Mouse (Mus musculus): Measurements from ENCODE around the gene Glipr2.

The Glipr2 gene

DNA sequence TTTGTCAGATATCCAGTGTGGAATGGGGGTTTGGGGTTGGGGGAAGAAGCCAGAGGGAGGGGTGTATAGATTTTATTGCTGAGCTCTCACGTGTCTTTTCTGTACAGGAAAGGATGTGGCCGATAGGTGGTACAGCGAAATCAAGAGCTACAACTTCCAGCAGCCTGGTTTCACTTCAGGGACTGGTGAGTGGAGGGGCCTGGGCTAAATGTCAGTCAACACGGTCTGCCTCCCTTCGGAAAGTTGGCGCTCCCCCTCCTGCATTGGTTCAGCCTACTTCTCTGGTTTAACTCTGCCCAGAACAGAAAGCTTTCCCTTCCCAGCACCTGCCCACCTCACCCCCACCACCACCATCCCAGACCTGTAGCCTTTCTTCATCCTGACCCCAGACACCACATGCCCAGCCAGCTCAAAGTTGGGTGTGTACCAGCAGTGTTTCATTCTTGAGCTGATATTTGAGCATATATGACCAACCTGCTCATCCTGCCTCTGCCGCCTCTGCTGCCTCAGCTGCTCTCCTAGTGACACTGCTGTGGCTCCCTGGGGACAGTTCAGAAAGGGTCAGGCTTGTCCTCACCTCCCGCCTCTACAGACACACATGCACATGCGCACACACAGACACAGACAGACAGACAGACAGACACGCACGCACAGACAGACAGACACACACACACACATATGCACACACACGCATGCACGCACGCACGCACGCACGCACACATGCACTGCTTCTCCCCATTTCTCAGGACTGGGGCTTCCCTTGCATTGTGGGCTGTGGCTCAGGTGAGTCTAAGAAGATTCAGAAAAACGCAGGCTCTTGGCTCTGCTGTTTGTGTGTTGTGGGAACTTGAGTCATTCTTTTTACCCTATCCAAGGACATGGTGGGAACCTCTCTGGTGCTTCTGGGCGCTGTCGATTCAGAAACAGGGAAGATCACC lies 13.5 kb downstream of the Glipr2 start:
- intact Hi-C loops (cut with DNase I), result no loop called here

GRCm38 (mm10) chr4:43971541-43972136 lies 14.4 kb downstream of the Glipr2 start:
- intact Hi-C loops (cut with DNase I), result no loop called here

GRCm38 (mm10) chr4:43972137-43972591 lies 15.0 kb downstream of the Glipr2 start:
- intact Hi-C loops (cut with DNase I), result no loop called here

DNA sequence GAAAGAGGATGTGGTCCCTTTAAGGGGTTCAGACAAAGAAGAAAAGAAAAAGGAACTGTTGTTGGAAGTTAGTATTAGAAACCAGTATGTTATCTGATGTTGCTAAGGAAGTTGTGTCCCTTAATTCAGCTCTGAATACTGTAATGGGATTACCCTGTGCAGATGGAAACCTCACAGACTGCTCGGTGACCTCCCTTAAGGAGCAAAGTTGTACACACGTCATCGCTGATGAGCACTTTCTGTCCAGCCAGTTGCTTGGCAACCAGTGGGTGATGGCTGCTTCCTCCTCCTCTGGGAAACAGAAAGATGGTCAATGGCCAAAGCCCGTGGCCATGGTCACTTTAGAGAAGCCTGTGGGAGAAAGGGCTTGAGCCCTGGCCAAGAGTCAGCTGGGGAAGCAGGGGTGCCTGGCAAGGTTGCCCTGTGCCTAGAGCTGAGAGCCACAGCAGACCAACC lies 16.4 kb downstream of the Glipr2 start:
- intact Hi-C loops (cut with DNase I), result no loop called here

DNA sequence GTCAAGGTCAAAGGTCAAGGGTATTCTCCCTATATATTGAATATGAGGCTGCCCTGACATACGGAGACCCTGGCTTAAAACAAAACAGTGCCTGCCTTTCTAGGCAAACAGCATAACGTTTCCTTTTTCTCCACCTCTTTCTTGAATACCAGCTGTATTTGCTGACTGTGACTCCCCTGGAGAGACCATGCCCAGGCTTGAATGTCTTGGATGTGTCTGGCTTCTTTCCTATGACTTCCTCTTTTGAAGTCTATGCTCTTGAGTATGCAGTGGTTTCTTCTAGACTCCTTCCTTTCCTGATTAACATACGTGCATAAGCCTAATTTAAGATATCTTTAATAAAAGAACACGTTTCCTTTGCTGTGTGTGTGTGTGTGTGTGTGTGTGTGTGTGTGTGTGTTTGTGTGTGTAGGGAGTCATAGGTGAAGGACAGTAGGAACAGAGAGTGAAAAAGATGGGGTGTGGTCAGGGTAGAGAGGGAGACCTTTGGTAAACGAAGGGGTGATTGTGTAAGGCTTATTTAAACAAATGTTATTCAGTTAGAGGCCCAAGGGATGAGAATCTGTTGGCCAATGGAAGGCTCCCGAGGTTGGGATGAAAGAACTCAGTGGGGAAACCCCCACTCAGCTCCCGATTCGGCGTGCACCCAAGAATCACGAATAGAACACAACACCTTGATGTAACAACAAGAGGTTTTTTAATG lies 17.9 kb downstream of the Glipr2 start:
- intact Hi-C loops (cut with DNase I), result no loop called here

DNA sequence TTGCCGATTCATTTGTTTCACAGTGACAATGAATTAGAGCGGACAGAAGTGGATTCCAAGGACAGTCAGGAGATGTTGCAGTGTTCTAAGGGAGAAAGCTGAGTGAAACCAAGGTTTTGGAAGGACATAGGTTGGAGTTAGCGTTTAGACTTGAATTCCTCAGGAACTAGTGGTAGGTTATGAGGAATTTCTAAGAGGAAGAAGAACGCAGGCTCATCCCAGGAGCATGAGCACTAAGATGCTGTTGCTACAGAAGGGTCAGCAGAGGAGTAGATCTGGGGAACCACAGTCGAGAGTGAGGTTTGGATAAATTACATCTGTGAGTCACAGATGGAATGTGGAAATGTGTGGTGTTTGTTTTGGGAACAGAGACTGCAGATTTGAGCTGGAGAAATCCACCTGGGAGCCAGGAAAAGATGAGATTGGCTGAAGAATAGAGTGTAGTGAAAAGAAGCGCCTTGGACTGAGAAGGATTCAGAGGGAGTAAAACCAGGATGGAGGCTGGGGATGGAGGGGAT lies 19.1 kb downstream of the Glipr2 start:
- intact Hi-C loops (cut with DNase I), result no loop called here

DNA sequence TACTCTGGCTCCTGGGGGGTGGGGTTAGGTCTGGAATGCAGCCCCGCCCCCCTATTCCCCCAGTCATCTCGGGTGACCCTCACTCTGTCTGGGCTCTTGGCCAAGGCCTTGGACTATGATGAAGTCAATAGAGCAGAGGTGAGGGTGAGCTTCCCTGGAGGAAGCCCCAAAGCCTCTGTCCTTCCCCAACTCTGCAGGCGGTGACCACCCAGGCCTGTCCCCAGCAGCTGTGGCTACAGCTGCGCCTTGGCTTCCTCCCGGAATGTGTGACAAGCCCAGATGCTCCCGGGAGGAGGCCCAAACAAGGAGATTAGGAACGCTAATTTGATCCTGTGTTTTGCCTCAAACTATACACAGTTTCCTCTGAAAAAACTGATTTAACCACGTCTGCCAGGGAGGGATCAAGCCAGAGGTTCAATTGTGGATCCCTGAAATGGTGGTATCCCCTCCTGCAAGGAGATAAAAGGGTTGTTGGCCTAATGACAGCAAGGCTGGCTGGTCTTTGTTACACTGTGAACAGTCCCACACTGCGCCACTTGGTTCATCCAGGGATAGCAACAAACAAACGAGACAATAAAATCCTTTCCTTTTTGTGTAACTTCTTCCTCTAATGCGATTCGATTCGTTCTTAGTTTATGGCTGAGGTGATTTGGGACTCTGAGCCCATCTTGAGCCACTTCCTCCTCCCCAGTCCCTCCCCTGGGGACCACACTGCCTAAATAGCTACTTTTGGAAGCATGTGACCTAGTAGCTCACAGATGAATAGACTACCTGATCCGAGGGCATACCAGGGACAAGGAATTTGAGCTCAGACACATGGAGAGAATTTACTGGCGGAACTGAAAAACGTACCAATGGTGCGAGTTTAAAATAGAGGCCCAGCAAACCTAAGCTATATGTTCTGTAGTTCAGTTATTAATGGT lies 21.6 kb downstream of the Glipr2 start:
- intact Hi-C loops (cut with DNase I), result no loop called here

DNA sequence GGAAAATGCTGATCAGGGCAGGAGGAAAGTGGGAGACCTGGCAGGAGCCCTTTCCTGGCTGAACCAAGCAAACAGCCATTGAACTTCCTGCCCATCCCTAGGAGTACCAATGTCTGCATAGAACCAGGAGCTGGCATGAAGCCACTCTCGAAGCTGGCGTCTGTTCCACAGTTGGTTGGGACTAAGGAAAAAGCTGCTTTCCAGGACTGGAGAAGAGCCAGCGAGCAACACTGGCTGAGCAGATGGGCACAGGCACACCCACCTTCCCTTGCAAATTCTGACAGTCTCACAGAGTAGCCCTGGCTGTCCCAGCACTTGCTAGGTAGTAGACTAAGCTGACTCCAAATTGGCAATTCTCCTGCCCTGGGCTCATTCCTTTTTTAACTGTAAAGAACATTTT lies 22.5 kb downstream of the Glipr2 start:
- intact Hi-C loops (cut with DNase I), result loop anchor here (5.0 kb wide), 1 partner anchor 72 kb away; no protein-coding TSS in a partner anchor

DNA sequence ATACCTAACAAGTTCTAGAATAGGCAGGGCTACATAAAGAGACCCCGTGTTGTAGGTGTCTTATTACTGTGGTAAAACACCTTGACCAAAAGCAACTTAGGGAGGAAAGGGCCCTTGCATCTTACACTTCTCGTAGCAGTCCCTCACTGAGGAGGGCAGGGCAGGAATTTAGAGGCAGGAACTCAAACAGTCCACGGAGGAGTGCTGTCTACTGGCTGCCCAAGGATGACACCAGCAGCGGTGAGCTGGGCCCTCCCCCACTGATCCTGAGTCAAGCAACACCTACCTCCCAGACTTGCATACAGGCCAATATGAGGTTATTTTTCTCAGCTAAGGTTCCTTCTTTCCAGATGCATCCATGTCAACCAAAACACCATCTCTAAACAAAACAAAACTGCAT lies 23.0 kb downstream of the Glipr2 start:
- intact Hi-C loops (cut with DNase I), result loop anchor here (5.0 kb wide), 1 partner anchor 73 kb away; no protein-coding TSS in a partner anchor

DNA sequence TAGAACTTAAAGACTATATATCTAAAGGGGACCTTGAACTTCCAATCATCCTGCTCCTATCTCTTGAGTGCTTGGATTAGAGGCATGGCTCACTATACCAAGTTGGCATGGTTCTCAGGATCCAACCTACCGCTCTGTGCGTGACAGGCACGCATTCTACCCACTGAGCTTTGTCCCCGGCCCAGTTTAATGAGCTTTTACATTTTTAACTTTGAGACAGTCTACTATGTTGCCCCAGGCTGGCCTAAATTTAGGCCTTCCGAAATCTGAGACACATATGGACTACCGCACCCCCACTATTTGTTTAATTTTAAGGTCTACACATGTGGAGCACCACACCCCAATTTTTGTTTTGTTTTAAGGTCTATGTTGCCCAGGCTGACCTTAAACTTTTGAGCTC lies 23.6 kb downstream of the Glipr2 start:
- intact Hi-C loops (cut with DNase I), result loop anchor here (5.0 kb wide), 1 partner anchor 74 kb away; no protein-coding TSS in a partner anchor

DNA sequence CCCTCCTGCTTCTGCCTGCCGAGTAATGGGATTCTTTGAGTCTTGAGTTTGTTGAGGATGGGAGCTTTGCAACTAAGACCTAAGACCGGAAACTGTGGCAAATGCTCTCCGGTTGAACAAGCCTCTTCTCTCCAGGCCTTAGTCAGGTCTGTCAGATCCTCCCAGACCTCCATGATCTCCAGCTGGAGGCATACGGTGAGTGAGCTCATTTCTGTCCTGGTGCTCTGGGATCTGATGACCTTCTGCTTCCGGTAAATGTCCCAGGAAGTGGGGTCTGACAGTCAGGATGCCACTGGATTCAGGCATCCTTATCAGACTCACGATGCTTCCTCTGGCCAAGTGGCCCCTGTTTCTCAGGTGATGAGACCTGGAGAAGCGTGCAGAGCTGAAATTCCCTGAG lies 24.1 kb downstream of the Glipr2 start:
- intact Hi-C loops (cut with DNase I), result loop anchor here (5.0 kb wide), 1 partner anchor 74 kb away; no protein-coding TSS in a partner anchor

- intact Hi-C loops (cut with DNase I), result loop anchor here (1.0 to 5.0 kb wide), 2 partner anchors 57 to 75 kb away; no protein-coding TSS in a partner anchor
Measured at GRCm38 (mm10) chr4:43982053-43982732, 25.0 kb downstream of the Glipr2 start.

GRCm38 (mm10) chr4:43983181-43983580 lies 26.0 kb downstream of the Glipr2 start, which contains the start of gene Ccin:
Gene Ccin, plus strand, starts transcription at chr4:43983483.
- intact Hi-C loops (cut with DNase I), result loop anchor here (5.0 kb wide), 1 partner anchor 76 kb away; no protein-coding TSS in a partner anchor

GRCm38 (mm10) chr4:43983756-43984155 lies 26.6 kb downstream of the Glipr2 start:
- intact Hi-C loops (cut with DNase I), result loop anchor here (5.0 kb wide), 1 partner anchor 76 kb away; no protein-coding TSS in a partner anchor

DNA sequence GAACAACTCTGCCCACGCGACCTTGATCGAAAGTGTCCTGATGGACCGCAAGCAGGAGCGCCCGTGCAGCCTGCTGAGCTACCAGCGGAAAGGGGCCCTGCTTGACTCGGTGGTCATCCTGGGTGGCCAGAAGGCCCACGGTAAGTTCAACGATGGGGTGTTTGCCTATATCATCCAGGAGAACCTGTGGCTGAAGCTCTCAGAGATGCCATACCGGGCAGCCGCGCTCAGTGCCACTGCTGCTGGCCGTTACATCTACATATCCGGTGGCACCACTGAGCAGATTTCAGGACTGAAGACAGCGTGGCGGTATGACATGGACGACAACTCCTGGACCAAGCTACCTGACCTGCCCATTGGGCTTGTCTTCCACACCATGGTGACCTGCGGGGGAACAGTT lies 27.1 kb downstream of the Glipr2 start:
- intact Hi-C loops (cut with DNase I), result loop anchor here (5.0 kb wide), 1 partner anchor 77 kb away; no protein-coding TSS in a partner anchor

- intact Hi-C loops (cut with DNase I), result no loop called here
Measured at GRCm38 (mm10) chr4:43988976-43989375, 31.8 kb downstream of the Glipr2 start.

DNA sequence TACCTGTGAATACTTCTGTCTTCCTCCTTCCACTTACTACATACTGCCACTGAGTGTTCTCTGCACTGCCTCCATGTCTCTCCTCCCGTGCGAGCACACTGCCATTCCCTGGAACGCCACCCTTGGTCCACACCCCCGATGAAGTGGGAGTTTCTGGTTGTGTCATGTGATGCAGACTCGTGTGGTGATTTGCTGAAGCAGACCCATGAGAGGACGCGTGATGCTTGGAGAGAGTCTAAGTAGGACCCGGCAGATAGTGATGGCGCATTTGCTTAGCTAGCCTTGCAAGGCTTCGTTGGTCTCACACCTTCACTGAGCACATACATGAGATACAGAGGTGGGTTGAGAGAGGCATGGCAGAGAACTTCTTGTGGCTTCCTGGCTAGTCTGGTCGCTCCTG lies 35.9 kb downstream of the Glipr2 start:
- intact Hi-C loops (cut with DNase I), result no loop called here

- intact Hi-C loops (cut with DNase I), result no loop called here
Measured at GRCm38 (mm10) chr4:43994342-43994741, 37.1 kb downstream of the Glipr2 start.

DNA sequence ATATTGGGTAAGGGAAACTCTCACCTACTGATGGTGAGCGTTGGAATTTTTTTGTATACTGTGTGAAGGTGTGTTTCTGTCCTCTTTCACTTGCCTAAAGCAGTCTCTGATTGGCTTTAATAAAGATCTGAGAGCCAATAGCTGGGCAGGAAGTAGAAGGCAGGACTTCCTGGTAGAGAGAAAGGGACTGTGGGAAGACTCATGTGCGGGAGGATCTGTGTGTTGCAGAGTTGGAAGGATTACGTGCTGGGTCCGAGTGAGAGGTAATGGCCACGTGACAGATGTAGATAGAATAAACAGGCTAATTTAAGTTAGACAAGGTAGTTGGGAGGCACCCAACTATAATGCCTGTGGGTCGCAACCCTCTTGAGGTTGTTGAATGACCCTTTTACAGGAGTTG lies 46.4 kb downstream of the Glipr2 start:
- intact Hi-C loops (cut with DNase I), result no loop called here
